Mouse (Mus musculus) heart, postnatal 10 days (tissue): ENCODE measurements around the gene Rpl38. TPM values are rescaled to one million over a fixed set of nuclear protein-coding genes. Genes with fewer than 3 reads are reported as not detected.
"Not testable (repeated sequence)": the region's sequence is repeated elsewhere in the genome, so short reads cannot be mapped to it uniquely, and the experiment has no call there.

Experiments
- DNase-seq, 2 experiments: peaks; one replicate each; pipeline ENCODE4 v3.0.0; 2021
- intact Hi-C: fragments of 180-260 bp; cut with DNase I; formaldehyde crosslinking; loops from one replicate; pipeline ENCODE4 v1.15.1; 2025
- total RNA-seq, 2 experiments: library from RNA; stranded (reverse); gene quantifications; 2 replicates each; pipeline ENCODE4 v1.2.3; 2021

Rpl38 gene
- total RNA-seq, 2 experiments from 2014 or later: 771 to 825 TPM

- no peak for DNase-seq
- intact Hi-C loops: no loop called here
Observed at GRCm38 (mm10) chr11:114655350-114656008, 12.8 kb upstream of the Rpl38 start.

- intact Hi-C loops: no loop called here
- DNase-seq: no peak
Observed at GRCm38 (mm10) chr11:114656994-114657644, 11.2 kb upstream of the Rpl38 start.

GRCm38 (mm10) chr11:114657737-114658136 is 10.6 kb upstream of the Rpl38 start:
- intact Hi-C loops: no loop called here
- DNase-seq: peak in 1 of 2 experiments; percentile 64

GRCm38 (mm10) chr11:114662161-114662560 is 6.2 kb upstream of the Rpl38 start:
- intact Hi-C loops: no loop called here
- no peak for DNase-seq

- peak in 1 of 2 experiments; percentile 71 for DNase-seq
- intact Hi-C loops: no loop called here
Observed at GRCm38 (mm10) chr11:114662746-114663362, 5.5 kb upstream of the Rpl38 start.

GRCm38 (mm10) chr11:114664164-114664563 is 4.2 kb upstream of the Rpl38 start:
- no peak for DNase-seq
- intact Hi-C loops: no loop called here

GRCm38 (mm10) chr11:114665463-114665862 is 2.9 kb upstream of the Rpl38 start:
- DNase-seq: no peak
- intact Hi-C loops: no loop called here

- intact Hi-C loops: no loop called here
- no peak for DNase-seq
Observed at GRCm38 (mm10) chr11:114666786-114667185, 1.5 kb upstream of the Rpl38 start.

- intact Hi-C loops: no loop called here
- no peak for DNase-seq
Observed at GRCm38 (mm10) chr11:114667236-114667931, 940 bp upstream of the Rpl38 start.

- intact Hi-C loops: loop anchor here (2.0 kb wide), 1 partner anchor 59 kb away; the partner anchor contains the start of gene Dnaic2
- DNase-seq: peak in 1 of 2 experiments; percentile 52
Observed at GRCm38 (mm10) chr11:114667932-114668285, 415 bp upstream of the Rpl38 start.

- peak; percentile 83 to 90 for DNase-seq
- intact Hi-C loops: loop anchor here (2.0 kb wide), 1 partner anchor 58 kb away; the partner anchor contains the start of gene Dnaic2
Observed at GRCm38 (mm10) chr11:114668741-114669623, 658 bp downstream of the Rpl38 start.

GRCm38 (mm10) chr11:114669651-114670168 is 1.4 kb downstream of the Rpl38 start:
- no peak for DNase-seq
- intact Hi-C loops: loop anchor here (2.0 to 10.0 kb wide), 3 partner anchors 57 to 245 kb away; partner anchors contain the start of gene Dnaic2

- no peak for DNase-seq
- intact Hi-C loops: loop anchor here (5.0 to 10.0 kb wide), 2 partner anchors 116 to 244 kb away; no protein-coding TSS in a partner anchor
Observed at GRCm38 (mm10) chr11:114671147-114671546, 2.8 kb downstream of the Rpl38 start.

- peak in 1 of 2 experiments; percentile 62 for DNase-seq
- intact Hi-C loops: loop anchor here (5.0 to 10.0 kb wide), 2 partner anchors 114 to 242 kb away; no protein-coding TSS in a partner anchor
Observed at GRCm38 (mm10) chr11:114672794-114673718, 4.7 kb downstream of the Rpl38 start.

- intact Hi-C loops: loop anchor here (5.0 to 10.0 kb wide), 2 partner anchors 114 to 241 kb away; no protein-coding TSS in a partner anchor
- no peak for DNase-seq
Observed at GRCm38 (mm10) chr11:114673719-114674050, 5.4 kb downstream of the Rpl38 start.

- intact Hi-C loops: loop anchor here (5.0 to 10.0 kb wide), 2 partner anchors 113 to 241 kb away; no protein-coding TSS in a partner anchor
- DNase-seq: no peak
Observed at GRCm38 (mm10) chr11:114674180-114674579, 5.9 kb downstream of the Rpl38 start.

- not testable (repeated sequence) for DNase-seq
- intact Hi-C loops: loop anchor here (5.0 to 10.0 kb wide), 2 partner anchors 113 to 240 kb away; no protein-coding TSS in a partner anchor
Observed at GRCm38 (mm10) chr11:114674796-114675195, 6.5 kb downstream of the Rpl38 start.

GRCm38 (mm10) chr11:114675341-114675825 is 7.1 kb downstream of the Rpl38 start, which contains the start of gene Ttyh2:
Gene Ttyh2 (plus strand): TSS chr11:114675431.
- DNase-seq: peak; percentile 82
- intact Hi-C loops: loop anchor here (10.0 kb wide), 1 partner anchor 239 kb away; no protein-coding TSS in a partner anchor
